Mouse (Mus musculus): ENCODE results near the gene Pigs. TPM values are rescaled to one million over a fixed set of nuclear protein-coding genes. Genes with fewer than 3 reads are reported as not detected.

Pigs gene
- polyA plus RNA-seq, 1 experiment, result 50.2 TPM

GRCm38 (mm10) chr11:78294585-78294984 lies 33.6 kb upstream of the Pigs start:
- H3K79me2 ChIP-seq (ENCODE audit: control insufficient read depth, insufficient read depth), result no peaks in the 10 kb centered on the region
- no peak overlapping the region for H3K4me3 ChIP-seq
- no peak overlapping the region for H3K4me2 ChIP-seq (ENCODE audit: low read depth)
- TF ChIP-seq MYOD1 (IDR thresholded peaks at IDR 0.05; ENCODE audit: control insufficient read depth in 1 of 3, insufficient read length in 2 of 3, low read depth in 2 of 3) (no peak), SRF (IDR thresholded peaks at IDR 0.05; ENCODE audit: control insufficient read depth, insufficient read length, low read depth) (no peak), TCF3 (IDR thresholded peaks at IDR 0.05; ENCODE audit: insufficient read length, low read depth) (no peak), POLR2A (IDR thresholded peaks at IDR 0.05; ENCODE audit: insufficient read length, low read depth) (no peak), TCF12 (IDR thresholded peaks at IDR 0.05; ENCODE audit: insufficient read depth, poor library complexity, severe bottlenecking) (no peak), CEBPB (IDR thresholded peaks at IDR 0.05; ENCODE audit: insufficient read depth, poor library complexity, severe bottlenecking) (no peak), REST (IDR thresholded peaks at IDR 0.05; ENCODE audit: insufficient read depth, insufficient read length) (no peak), POLR2AphosphoS2 (IDR thresholded peaks at IDR 0.05; ENCODE audit: insufficient read length, low read depth) (no peak), USF1 (IDR thresholded peaks at IDR 0.05; ENCODE audit: low read depth) (no peak), MAX (IDR thresholded peaks at IDR 0.05; ENCODE audit: low read depth) (no peak), E2F4 (IDR thresholded peaks at IDR 0.05; ENCODE audit: insufficient read depth) (no peak), MYOG (IDR thresholded peaks at IDR 0.05; ENCODE audit: control insufficient read depth in 1 of 3, insufficient read depth in 1 of 3, insufficient read length in 2 of 3, low read depth in 2 of 3) (no peak)
- H3ac ChIP-seq (ENCODE audit: control insufficient read depth, insufficient read length), result no peak overlapping the region
- H3K27me3 ChIP-seq (ENCODE audit: control insufficient read depth, insufficient read depth, insufficient read length), result no peaks in the 10 kb centered on the region
- peaks cover 19% of the 10 kb centered on the region for H3K36me3 ChIP-seq (ENCODE audit: control insufficient read depth, insufficient read depth)

DNA sequence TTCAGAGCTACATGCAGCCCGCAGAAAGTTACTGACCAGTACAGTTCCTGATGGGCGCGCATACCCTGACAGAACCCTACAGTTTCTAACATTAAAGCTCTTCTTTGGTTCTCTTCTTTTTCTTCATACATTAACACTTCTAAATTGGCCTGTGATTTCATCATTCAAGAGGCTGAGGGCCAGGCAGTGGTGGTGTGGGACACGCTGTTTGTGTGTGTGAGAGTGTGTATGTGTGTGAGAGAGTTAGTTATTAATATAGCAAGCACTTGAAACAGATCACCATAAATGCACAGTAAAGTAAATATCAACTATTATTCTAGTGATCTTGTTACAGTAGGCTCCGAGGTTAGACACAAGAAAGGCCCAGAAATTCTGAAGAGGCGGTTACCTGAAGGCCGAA lies 27.3 kb upstream of the Pigs start:
- H3K27me3 ChIP-seq (ENCODE audit: control insufficient read depth, insufficient read depth, insufficient read length), result no peaks in the 10 kb centered on the region
- H3K79me2 ChIP-seq (ENCODE audit: control insufficient read depth, insufficient read depth), result peaks cover 43% of the 10 kb centered on the region
- peak; percentile 84 for TF ChIP-seq CEBPB (IDR thresholded peaks at IDR 0.05; ENCODE audit: insufficient read depth, poor library complexity, severe bottlenecking)
- TF ChIP-seq POLR2A (IDR thresholded peaks at IDR 0.05; ENCODE audit: insufficient read length, low read depth), result no peak
- TF ChIP-seq MYOD1 (IDR thresholded peaks at IDR 0.05; ENCODE audit: control insufficient read depth in 1 of 3, insufficient read length in 2 of 3, low read depth in 2 of 3), result no peak
- no peak for TF ChIP-seq MAX (IDR thresholded peaks at IDR 0.05; ENCODE audit: low read depth)
- TF ChIP-seq POLR2AphosphoS2 (IDR thresholded peaks at IDR 0.05; ENCODE audit: insufficient read length, low read depth), result no peak
- no peak for TF ChIP-seq SRF (IDR thresholded peaks at IDR 0.05; ENCODE audit: control insufficient read depth, insufficient read length, low read depth)
- TF ChIP-seq TCF12 (IDR thresholded peaks at IDR 0.05; ENCODE audit: insufficient read depth, poor library complexity, severe bottlenecking), result no peak
- no peak for TF ChIP-seq TCF3 (IDR thresholded peaks at IDR 0.05; ENCODE audit: insufficient read length, low read depth)
- no peak for TF ChIP-seq MYOG (IDR thresholded peaks at IDR 0.05; ENCODE audit: control insufficient read depth in 1 of 3, insufficient read depth in 1 of 3, insufficient read length in 2 of 3, low read depth in 2 of 3)
- no peak overlapping the region for H3ac ChIP-seq (ENCODE audit: control insufficient read depth, insufficient read length)
- H3K4me3 ChIP-seq, result peak overlapping the region; percentile 60
- H3K4me2 ChIP-seq (ENCODE audit: low read depth), result peak overlapping the region; percentile 81
- H3K36me3 ChIP-seq (ENCODE audit: control insufficient read depth, insufficient read depth), result peaks cover 13% of the 10 kb centered on the region

GRCm38 (mm10) chr11:78301357-78302084 lies 26.7 kb upstream of the Pigs start, which contains the start of gene Spag5:
Gene Spag5 (plus strand): TSS chr11:78301529.
- Histone ChIP-seq H3K27me3 (ENCODE audit: control insufficient read depth, insufficient read depth, insufficient read length) (no peaks in the 10 kb centered on the region), H3ac (ENCODE audit: control insufficient read depth, insufficient read length) (no peak within 1 kb of the TSS), H3K79me2 (ENCODE audit: control insufficient read depth, insufficient read depth) (peaks cover 44% of the 10 kb centered on the region), H3K4me2 (ENCODE audit: low read depth) (peak within 1 kb of the TSS; percentile 81), H3K36me3 (ENCODE audit: control insufficient read depth, insufficient read depth) (peaks cover 13% of the 10 kb centered on the region), H3K4me3 (peak within 1 kb of the TSS; percentile 60)
- peak in 1 of 3 experiments; percentile 39 for TF ChIP-seq MYOD1 (IDR thresholded peaks at IDR 0.05; ENCODE audit: control insufficient read depth in 1 of 3, insufficient read length in 2 of 3, low read depth in 2 of 3)
- TF ChIP-seq E2F4 (IDR thresholded peaks at IDR 0.05; ENCODE audit: insufficient read depth), result peak; percentile 96
- TF ChIP-seq USF1 (IDR thresholded peaks at IDR 0.05; ENCODE audit: low read depth), result no peak
- TF ChIP-seq SRF (IDR thresholded peaks at IDR 0.05; ENCODE audit: control insufficient read depth, insufficient read length, low read depth), result no peak
- no peak for TF ChIP-seq TCF3 (IDR thresholded peaks at IDR 0.05; ENCODE audit: insufficient read length, low read depth)
- TF ChIP-seq POLR2AphosphoS2 (IDR thresholded peaks at IDR 0.05; ENCODE audit: insufficient read length, low read depth), result peak; percentile 97
- TF ChIP-seq CEBPB (IDR thresholded peaks at IDR 0.05; ENCODE audit: insufficient read depth, poor library complexity, severe bottlenecking), result no peak
- no peak for TF ChIP-seq MAX (IDR thresholded peaks at IDR 0.05; ENCODE audit: low read depth)
- peak; percentile 97 for TF ChIP-seq POLR2A (IDR thresholded peaks at IDR 0.05; ENCODE audit: insufficient read length, low read depth)
- TF ChIP-seq REST (IDR thresholded peaks at IDR 0.05; ENCODE audit: insufficient read depth, insufficient read length), result no peak
- TF ChIP-seq MYOG (IDR thresholded peaks at IDR 0.05; ENCODE audit: control insufficient read depth in 1 of 3, insufficient read depth in 1 of 3, insufficient read length in 2 of 3, low read depth in 2 of 3), result peak in 1 of 3 experiments; percentile 58
- no peak for TF ChIP-seq TCF12 (IDR thresholded peaks at IDR 0.05; ENCODE audit: insufficient read depth, poor library complexity, severe bottlenecking)

GRCm38 (mm10) chr11:78305272-78305671 lies 22.9 kb upstream of the Pigs start:
- Histone ChIP-seq H3K27me3 (ENCODE audit: control insufficient read depth, insufficient read depth, insufficient read length) (no peaks in the 10 kb centered on the region), H3K36me3 (ENCODE audit: control insufficient read depth, insufficient read depth) (peaks cover 38% of the 10 kb centered on the region), H3ac (ENCODE audit: control insufficient read depth, insufficient read length) (no peak overlapping the region), H3K79me2 (ENCODE audit: control insufficient read depth, insufficient read depth) (peaks cover 59% of the 10 kb centered on the region), H3K4me2 (ENCODE audit: low read depth) (no peak overlapping the region), H3K4me3 (no peak overlapping the region)
- TF ChIP-seq POLR2A (IDR thresholded peaks at IDR 0.05; ENCODE audit: insufficient read length, low read depth), result no peak
- TF ChIP-seq USF1 (IDR thresholded peaks at IDR 0.05; ENCODE audit: low read depth), result peak; percentile 2
- TF ChIP-seq TCF3 (IDR thresholded peaks at IDR 0.05; ENCODE audit: insufficient read length, low read depth), result no peak
- no peak for TF ChIP-seq POLR2AphosphoS2 (IDR thresholded peaks at IDR 0.05; ENCODE audit: insufficient read length, low read depth)
- TF ChIP-seq MYOG (IDR thresholded peaks at IDR 0.05; ENCODE audit: control insufficient read depth in 1 of 3, insufficient read depth in 1 of 3, insufficient read length in 2 of 3, low read depth in 2 of 3), result no peak
- TF ChIP-seq TCF12 (IDR thresholded peaks at IDR 0.05; ENCODE audit: insufficient read depth, poor library complexity, severe bottlenecking), result no peak
- no peak for TF ChIP-seq REST (IDR thresholded peaks at IDR 0.05; ENCODE audit: insufficient read depth, insufficient read length)
- TF ChIP-seq SRF (IDR thresholded peaks at IDR 0.05; ENCODE audit: control insufficient read depth, insufficient read length, low read depth), result no peak

All from myocyte (in vitro differentiated cells).